Mouse (Mus musculus) CH12.LX (cell line): ENCODE data around the gene Npm3. TPM values are rescaled to one million over a fixed set of nuclear protein-coding genes. Genes with fewer than 3 reads are reported as not detected.

Experiments
- DNase-seq: peaks from one replicate; pipeline ENCODE4 v3.0.0-alpha.2; 2013; ENCODE audit errors: extremely low read depth
- H3K27ac ChIP-seq: 2 replicates; pipeline ENCODE4 v1.5.1; 2012; ENCODE audit warnings: low read depth, mild to moderate bottlenecking, control low read depth, moderate library complexity; ENCODE audit not compliant: insufficient read depth
- H3K27me3 ChIP-seq: replicated peaks from 2 replicates; pipeline ENCODE3; 2012; ENCODE audit warnings: inconsistent platforms
- H3K36me3 ChIP-seq, 2 experiments: replicated peaks in 1 of 2; 2 replicates each; pipeline versions ENCODE3 to v1.6.1; 2012; ENCODE audit warnings: inconsistent platforms in 1 of 2, low read length in 1 of 2, mild to moderate bottlenecking in 1 of 2, mixed read lengths in 1 of 2, moderate library complexity in 1 of 2; ENCODE audit not compliant: control insufficient read depth in 1 of 2, insufficient read depth in 1 of 2
- H3K4me1 ChIP-seq, 2 experiments: 2 replicates each; pipeline ENCODE4 v1.6.1; 2012; ENCODE audit warnings: inconsistent platforms in 1 of 2, moderate library complexity in 1 of 2; ENCODE audit not compliant: insufficient read depth in 2 of 2, control insufficient read depth in 1 of 2
- H3K4me2 ChIP-seq: 2 replicates; pipeline ENCODE4 v1.6.1; 2012; ENCODE audit warnings: low read depth, mild to moderate bottlenecking, control low read depth; ENCODE audit not compliant: poor library complexity, insufficient read depth, severe bottlenecking
- H3K4me3 ChIP-seq, 3 experiments: fragments of 150-350 bp in 1 of 3; sonication (generic) in 1 of 3; replicated peaks in 1 of 3; 2 replicates each; pipeline versions ENCODE3 to v1.5.1; 2011 to 2012; ENCODE audit warnings: low read depth in 2 of 3, low read length in 2 of 3, mild to moderate bottlenecking in 2 of 3, moderate library complexity in 2 of 3, control low read depth in 1 of 3, improper control_type of control experiment in 1 of 3, inconsistent platforms in 1 of 3, mixed read lengths in 1 of 3; ENCODE audit not compliant: poor library complexity in 1 of 3
- H3K79me2 ChIP-seq: replicated peaks from 2 replicates; pipeline ENCODE4 v1.6.1; 2012; ENCODE audit warnings: mild to moderate bottlenecking, moderate library complexity; ENCODE audit not compliant: control insufficient read depth, poor library complexity, insufficient read depth, severe bottlenecking; ENCODE audit errors: extremely low read depth
- H3K9ac ChIP-seq: 2 replicates; pipeline ENCODE4 v1.6.1; 2012; ENCODE audit warnings: low read depth, mild to moderate bottlenecking, control low read depth, moderate library complexity; ENCODE audit not compliant: insufficient read depth
- H3K9me3 ChIP-seq: replicated peaks from 2 replicates; pipeline ENCODE3; 2012; ENCODE audit warnings: low read length, inconsistent platforms, mixed read lengths
- EP300 ChIP-seq: IDR thresholded peaks from 2 replicates; pipeline ENCODE4 v1.6.1; 2011; ENCODE audit warnings: low read length, improper control_type of control experiment
- HCFC1 ChIP-seq: IDR thresholded peaks from 2 replicates; pipeline ENCODE4 v1.6.1; 2012; ENCODE audit warnings: low read depth, mild to moderate bottlenecking, inconsistent platforms, low read length, improper control_type of control experiment
- JUN ChIP-seq: IDR thresholded peaks from 2 replicates; pipeline ENCODE4 v1.6.1; 2011; ENCODE audit warnings: low read depth, mild to moderate bottlenecking, low read length, improper control_type of control experiment, moderate library complexity; ENCODE audit not compliant: insufficient read depth
- JUND ChIP-seq: conservative IDR thresholded peaks from 2 replicates; pipeline ENCODE4 v1.6.1; 2011; ENCODE audit warnings: low read depth, low read length, improper control_type of control experiment
- KAT2A ChIP-seq: IDR thresholded peaks from 2 replicates; pipeline ENCODE4 v1.6.1; 2012; ENCODE audit warnings: low read length, improper control_type of control experiment, inconsistent platforms; ENCODE audit not compliant: insufficient replicate concordance
- MAZ ChIP-seq: IDR thresholded peaks from 2 replicates; pipeline ENCODE4 v1.6.1; 2012; ENCODE audit warnings: low read depth, mild to moderate bottlenecking, inconsistent platforms, low read length, improper control_type of control experiment, moderate library complexity
- MXI1 ChIP-seq: IDR thresholded peaks from 2 replicates; pipeline ENCODE4 v1.6.1; 2011; ENCODE audit warnings: mild to moderate bottlenecking, low read depth, low read length, improper control_type of control experiment
- MYC ChIP-seq: IDR thresholded peaks from 2 replicates; pipeline ENCODE4 v1.6.1; 2011; ENCODE audit warnings: low read depth, mild to moderate bottlenecking, improper control_type of control experiment, low read length
- NELFE ChIP-seq: IDR thresholded peaks from 2 replicates; pipeline ENCODE4 v1.6.1; 2011; ENCODE audit warnings: low read depth, low read length, improper control_type of control experiment
- NRF1 ChIP-seq: IDR thresholded peaks from 2 replicates; pipeline ENCODE4 v1.6.1; 2014; ENCODE audit warnings: low read depth, mild to moderate bottlenecking, inconsistent platforms, low read length, improper control_type of control experiment, moderate library complexity
- PAX5 ChIP-seq: IDR thresholded peaks from 2 replicates; pipeline ENCODE4 v1.6.1; 2012; ENCODE audit warnings: low read length, inconsistent platforms, mixed read lengths
- RAD21 ChIP-seq: IDR thresholded peaks from 2 replicates; pipeline ENCODE4 v1.6.1; 2011; ENCODE audit warnings: low read depth, mild to moderate bottlenecking, low read length, improper control_type of control experiment, moderate library complexity
- RCOR1 ChIP-seq: conservative IDR thresholded peaks from 2 replicates; pipeline ENCODE4 v1.6.1; 2012; ENCODE audit warnings: low read depth, mild to moderate bottlenecking, inconsistent platforms, low read length, improper control_type of control experiment
- TBP ChIP-seq: conservative IDR thresholded peaks from 2 replicates; pipeline ENCODE4 v1.6.1; 2011; ENCODE audit warnings: low read depth, low read length, improper control_type of control experiment
- TCF12 ChIP-seq: IDR thresholded peaks from 2 replicates; pipeline ENCODE4 v1.6.1; 2014; ENCODE audit warnings: low read depth, mild to moderate bottlenecking, inconsistent platforms, low read length, improper control_type of control experiment
- ZC3H11A ChIP-seq: IDR thresholded peaks from 2 replicates; pipeline ENCODE4 v1.6.1; 2012; ENCODE audit warnings: low read depth, mild to moderate bottlenecking, inconsistent platforms, low read length, improper control_type of control experiment
- ZMIZ1 ChIP-seq: IDR thresholded peaks from 2 replicates; pipeline ENCODE4 v1.6.1; 2012; ENCODE audit warnings: low read depth, mild to moderate bottlenecking, inconsistent platforms, low read length, improper control_type of control experiment
- dilution Hi-C: fragments of 300-500 bp; cut with MboI; formaldehyde crosslinking; loops from 2 replicates; pipeline ENCODE4 v1.14.3; 2020; ENCODE audit warnings: low sequenced_read_pairs; ENCODE audit not compliant: extremely low pct_unique_long_range_greater_than_20kb, extremely low pct_ligation_motif_present
- in situ Hi-C: fragments of 300-500 bp; cut with MboI; formaldehyde crosslinking; loops from 3 replicates; pipeline ENCODE4 v1.14.3; 2019; ENCODE audit warnings: low sequenced_read_pairs, low pct_ligation_motif_present, low pct_unique_long_range_greater_than_20kb, mixed read lengths
- polyA plus RNA-seq: library from polyadenylated mRNA; unstranded; fragments of >175 nt; gene quantifications from 2 replicates; pipeline ENCODE4 v1.2.1, GENCODE M21; 2012; ENCODE audit warnings: low read depth; ENCODE audit not compliant: insufficient read length
- total RNA-seq, 2 experiments: library from RNA; depleted of rRNA; stranded (reverse); fragments of 300-350 nt in 1 of 2; fragments of >200 nt in 1 of 2; gene quantifications; 2 replicates each; pipeline ENCODE4 v1.2.3; 2012 to 2014

Npm3 gene
- total and polyA plus RNA-seq, 3 experiments: 189 to 237 (median 225) TPM

GRCm38 (mm10) chr19:45743619-45744018 lies 5.8 kb downstream of the Npm3 start:
- TF ChIP-seq NRF1 (no peak), TBP (no peak)
- Histone ChIP-seq H3K9ac (no peak overlapping the region), H3K79me2 (no peaks in the 10 kb centered on the region), H3K4me3 (no peak overlapping the region), H3K36me3 (peaks cover 0 to 15% of the 10 kb centered on the region in 2 experiments), H3K27me3 (peaks cover 10% of the 10 kb centered on the region), H3K27ac (no peak overlapping the region), H3K9me3 (peaks cover 14% of the 10 kb centered on the region), H3K4me2 (no peak overlapping the region), H3K4me1 (peaks cover 2 to 21% of the 10 kb centered on the region in 2 experiments)
- dilution Hi-C loops: no loop called here
- in situ Hi-C loops: loop anchor here (10.0 kb wide), 1 partner anchor 529 kb away; no protein-coding TSS in a partner anchor
- no peak for DNase-seq

- Histone ChIP-seq H3K9ac (no peak overlapping the region), H3K4me3 (no peak overlapping the region), H3K27ac (no peak overlapping the region), H3K9me3 (peaks cover 14% of the 10 kb centered on the region), H3K4me2 (no peak overlapping the region), H3K4me1 (peaks cover 2 to 17% of the 10 kb centered on the region in 2 experiments), H3K79me2 (no peaks in the 10 kb centered on the region), H3K36me3 (peaks cover 0 to 13% of the 10 kb centered on the region in 2 experiments), H3K27me3 (peaks cover 10% of the 10 kb centered on the region)
- TF ChIP-seq MAZ: no peak
- TF ChIP-seq JUN: no peak
- no peak for TF ChIP-seq RAD21
- TF ChIP-seq MXI1: no peak
- TF ChIP-seq ZMIZ1: no peak
- no peak for TF ChIP-seq NRF1
- TF ChIP-seq ZC3H11A: no peak
- no peak for TF ChIP-seq TCF12
- TF ChIP-seq MYC: no peak
- no peak for TF ChIP-seq JUND
- TF ChIP-seq EP300: no peak
- no peak for TF ChIP-seq HCFC1
- TF ChIP-seq KAT2A: no peak
- no peak for TF ChIP-seq PAX5
- no peak for TF ChIP-seq NELFE
- TF ChIP-seq RCOR1: no peak
- no peak for DNase-seq
- in situ Hi-C loops (loop anchor here (10.0 kb wide), 1 partner anchor 528 kb away; no protein-coding TSS in a partner anchor), dilution Hi-C loops (no loop called here)
Observed at GRCm38 (mm10) chr19:45742984-45743575, 6.3 kb downstream of the Npm3 start.
